Mouse (Mus musculus): ENCODE measurements around the gene Sestd1.

The Sestd1 gene

GRCm38 (mm10) chr2:77220960-77221359 lies 59.4 kb downstream of the Sestd1 start:
- no peak for DNase-seq (ENCODE audit: low spot score in 2 of 2)

- DNase-seq (ENCODE audit: low spot score in 2 of 2), result no peak
Measured at GRCm38 (mm10) chr2:77212885-77213284, 67.5 kb downstream of the Sestd1 start.

- no peak for DNase-seq (ENCODE audit: low spot score in 2 of 2)
Measured at GRCm38 (mm10) chr2:77206951-77207350, 73.4 kb downstream of the Sestd1 start.

GRCm38 (mm10) chr2:77203916-77204315 lies 76.5 kb downstream of the Sestd1 start:
- DNase-seq (ENCODE audit: low spot score in 2 of 2), result no peak

GRCm38 (mm10) chr2:77201900-77202299 lies 78.5 kb downstream of the Sestd1 start:
- no peak for DNase-seq (ENCODE audit: low spot score in 2 of 2)

GRCm38 (mm10) chr2:77200958-77201614 lies 79.3 kb downstream of the Sestd1 start:
- no peak for DNase-seq (ENCODE audit: low spot score in 2 of 2)

GRCm38 (mm10) chr2:77200379-77200778 lies 80.0 kb downstream of the Sestd1 start:
- no peak for DNase-seq (ENCODE audit: low spot score in 2 of 2)

- DNase-seq (ENCODE audit: low spot score in 2 of 2), result no peak
Measured at GRCm38 (mm10) chr2:77198246-77198645, 82.1 kb downstream of the Sestd1 start.

- DNase-seq (ENCODE audit: low spot score in 2 of 2), result no peak
Measured at GRCm38 (mm10) chr2:77196819-77197218, 83.6 kb downstream of the Sestd1 start.

GRCm38 (mm10) chr2:77195056-77195455 lies 85.3 kb downstream of the Sestd1 start:
- DNase-seq (ENCODE audit: low spot score in 2 of 2), result no peak

GRCm38 (mm10) chr2:77191811-77192210 lies 88.6 kb downstream of the Sestd1 start:
- no peak for DNase-seq (ENCODE audit: low spot score in 2 of 2)

- DNase-seq (ENCODE audit: low spot score in 2 of 2), result no peak
Measured at GRCm38 (mm10) chr2:77190891-77191290, 89.5 kb downstream of the Sestd1 start.

- no peak for DNase-seq (ENCODE audit: low spot score in 2 of 2)
Measured at GRCm38 (mm10) chr2:77190301-77190700, 90.1 kb downstream of the Sestd1 start.

GRCm38 (mm10) chr2:77189671-77190070 lies 90.7 kb downstream of the Sestd1 start:
- no peak for DNase-seq (ENCODE audit: low spot score in 2 of 2)

GRCm38 (mm10) chr2:77187501-77187900 lies 92.9 kb downstream of the Sestd1 start:
- DNase-seq (ENCODE audit: low spot score in 2 of 2), result no peak

- no peak for DNase-seq (ENCODE audit: low spot score in 2 of 2)
Measured at GRCm38 (mm10) chr2:77186912-77187311, 93.5 kb downstream of the Sestd1 start.

GRCm38 (mm10) chr2:77184049-77184571 lies 96.3 kb downstream of the Sestd1 start:
- no peak for DNase-seq (ENCODE audit: low spot score in 2 of 2)

- DNase-seq (ENCODE audit: low spot score in 2 of 2), result no peak
Measured at GRCm38 (mm10) chr2:77183646-77184045, 96.7 kb downstream of the Sestd1 start.

- DNase-seq (ENCODE audit: low spot score in 2 of 2), result no peak
Measured at GRCm38 (mm10) chr2:77182996-77183380, 97.4 kb downstream of the Sestd1 start.

- DNase-seq (ENCODE audit: low spot score in 2 of 2), result no peak
Measured at GRCm38 (mm10) chr2:77182271-77182995, 98.0 kb downstream of the Sestd1 start.

- DNase-seq (ENCODE audit: low spot score in 2 of 2), result peak in 1 of 2 experiments; percentile 44
Measured at GRCm38 (mm10) chr2:77177472-77177871, 102.9 kb downstream of the Sestd1 start.

- peak in 1 of 2 experiments; percentile 47 for DNase-seq (ENCODE audit: low spot score in 2 of 2)
Measured at GRCm38 (mm10) chr2:77176413-77176812, 104.0 kb downstream of the Sestd1 start.

- no peak for DNase-seq (ENCODE audit: low spot score in 2 of 2)
Measured at GRCm38 (mm10) chr2:77175411-77175810, 105.0 kb downstream of the Sestd1 start.
